Mouse (Mus musculus) neural tube, embryonic 13.5 days (tissue): ENCODE data around the gene Dffa. TPM values are rescaled to one million over a fixed set of nuclear protein-coding genes. Genes with fewer than 3 reads are reported as not detected.
A peak's percentile ranks its signal among the peaks of the same experiment; 100 is the strongest.

Experiments
- ATAC-seq: fragments of 200-750 bp; cut with Nextera tagmentation; 2 replicates; pipeline ENCODE4 v1.8.0; 2017; ENCODE audit warnings: low read depth, mild to moderate bottlenecking, moderate TSS enrichment, moderate library complexity
- H3K27ac ChIP-seq: fragments of 300-500 bp; sonication (generic); replicated peaks from 2 replicates; pipeline ENCODE4 v1.5.1; 2015; ENCODE audit warnings: moderate library complexity, mild to moderate bottlenecking, inconsistent platforms
- H3K27me3 ChIP-seq: fragments of 300-500 bp; sonication (generic); 2 replicates; pipeline ENCODE4 v1.6.1; 2015; ENCODE audit warnings: mild to moderate bottlenecking, inconsistent platforms
- H3K36me3 ChIP-seq: fragments of 300-500 bp; sonication (generic); 2 replicates; pipeline ENCODE4 v1.6.1; 2015; ENCODE audit warnings: mild to moderate bottlenecking, inconsistent platforms
- H3K4me1 ChIP-seq: fragments of 300-500 bp; sonication (generic); replicated peaks from 2 replicates; pipeline ENCODE4 v1.6.1; 2015; ENCODE audit warnings: inconsistent platforms
- H3K4me2 ChIP-seq: fragments of 300-500 bp; sonication (generic); 2 replicates; pipeline ENCODE4 v1.6.1; 2015; ENCODE audit warnings: inconsistent platforms, mild to moderate bottlenecking, moderate library complexity
- H3K4me3 ChIP-seq: fragments of 300-500 bp; sonication (generic); 2 replicates; pipeline ENCODE4 v1.5.1; 2015; ENCODE audit warnings: mild to moderate bottlenecking, inconsistent platforms
- H3K9ac ChIP-seq: fragments of 300-500 bp; sonication (generic); 2 replicates; pipeline ENCODE4 v1.6.1; 2015; ENCODE audit warnings: moderate library complexity, mild to moderate bottlenecking, inconsistent platforms
- H3K9me3 ChIP-seq: fragments of 300-500 bp; sonication (generic); 2 replicates; pipeline ENCODE4 v1.6.1; 2016; ENCODE audit warnings: inconsistent platforms
- WGBS: fragments of 180-500 bp; shearing (Covaris S2); methylation state at CpG from one replicate; pipeline ENCODE4 v1.1.7; 2015; 5-methylcytosine and 5-hydroxymethylcytosine counted together
- polyA plus RNA-seq: library from polyadenylated mRNA; unstranded; fragments of >200 nt; fragmentation: Nextera tagmentation; extraction: Ambion mirVana; gene quantifications from 2 replicates; pipeline ENCODE4 v1.2.1, GENCODE M21; 2015

The Dffa gene
- polyA plus RNA-seq, 1 experiment from 2014 or later, result 32.8 TPM

DNA sequence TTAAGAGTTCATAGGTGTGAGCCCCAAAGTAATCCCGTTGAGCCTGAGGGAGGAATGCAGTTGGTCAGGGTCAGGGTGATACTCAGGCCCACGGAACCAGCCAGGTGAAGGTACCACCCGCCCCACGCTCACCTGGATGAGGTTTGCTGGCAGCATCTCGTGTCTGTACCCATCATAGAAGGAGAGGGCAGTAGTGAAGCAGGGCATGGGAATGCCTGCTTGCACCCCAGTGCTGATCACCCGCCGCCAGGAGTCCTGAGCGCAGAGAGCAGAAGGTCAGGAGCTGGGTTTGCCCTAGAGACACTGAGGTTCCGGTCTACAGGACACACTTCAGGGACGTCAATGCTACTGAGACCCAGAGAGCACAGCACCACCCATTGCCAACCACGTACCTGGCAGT is 46.8 kb downstream of the Dffa start:
- Histone ChIP-seq H3K4me3 (no peak overlapping the region), H3K4me2 (no peak overlapping the region), H3K27me3 (no peaks in the 10 kb centered on the region), H3K36me3 (peaks cover 68% of the 10 kb centered on the region), H3K9me3 (no peaks in the 10 kb centered on the region), H3K27ac (no peak overlapping the region), H3K4me1 (0 out of 2 replicates have a peak, but pooled peaks cover 3% of the 10 kb centered on the region), H3K9ac (no peak overlapping the region)
- 93% methylated on average over 11 of the region's 11 CpGs for WGBS
- no peak for ATAC-seq

DNA sequence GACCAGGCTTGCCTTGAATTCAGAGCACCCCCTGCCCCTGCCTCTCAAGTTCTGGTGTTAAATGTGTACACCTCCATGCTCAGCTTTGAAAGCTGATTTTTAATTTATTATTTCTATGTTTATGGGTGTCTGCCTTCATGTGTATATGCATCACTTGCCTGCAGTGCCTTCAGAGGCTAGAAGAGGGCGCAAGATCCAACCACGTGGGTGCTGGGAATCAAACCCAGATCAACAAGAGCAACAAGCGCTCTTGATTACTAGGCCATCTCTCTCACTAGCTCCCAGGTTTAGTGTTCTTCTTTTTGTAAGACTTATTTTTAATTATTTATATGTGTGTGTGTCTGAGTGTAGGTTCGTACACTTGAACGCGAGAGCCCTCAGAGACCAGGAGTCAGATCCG is 50.9 kb downstream of the Dffa start:
- 97% methylated on average over 7 of the region's 7 CpGs for WGBS
- Histone ChIP-seq H3K27ac (no peak overlapping the region), H3K36me3 (peaks cover 100% of the 10 kb centered on the region), H3K4me2 (no peak overlapping the region), H3K9me3 (no peaks in the 10 kb centered on the region), H3K9ac (no peak overlapping the region), H3K27me3 (no peaks in the 10 kb centered on the region), H3K4me3 (no peak overlapping the region), H3K4me1 (no peaks in the 10 kb centered on the region)
- no peak for ATAC-seq

GRCm38 (mm10) chr4:149155711-149156110 is 51.8 kb downstream of the Dffa start:
- H3K4me1 ChIP-seq, result no peaks in the 10 kb centered on the region
- no peaks in the 10 kb centered on the region for H3K9me3 ChIP-seq
- no peaks in the 10 kb centered on the region for H3K27me3 ChIP-seq
- no peak overlapping the region for H3K4me2 ChIP-seq
- H3K27ac ChIP-seq, result no peak overlapping the region
- 95% methylated on average over 6 of the region's 6 CpGs for WGBS
- H3K9ac ChIP-seq, result no peak overlapping the region
- H3K4me3 ChIP-seq, result no peak overlapping the region
- peaks cover 100% of the 10 kb centered on the region for H3K36me3 ChIP-seq
- no peak for ATAC-seq

- Histone ChIP-seq H3K36me3 (peaks cover 100% of the 10 kb centered on the region), H3K4me2 (no peak overlapping the region), H3K4me1 (no peaks in the 10 kb centered on the region)
These were observed 53.5 kb downstream of the Dffa start for GRCm38 (mm10) chr4:149157415-149157973.

GRCm38 (mm10) chr4:149159203-149159602 is 55.3 kb downstream of the Dffa start:
- WGBS, result 91% methylated on average over 2 of the region's 2 CpGs
- H3K36me3 ChIP-seq, result peaks cover 99% of the 10 kb centered on the region
- no peak overlapping the region for H3K4me2 ChIP-seq
- H3K4me1 ChIP-seq, result peaks cover 12% of the 10 kb centered on the region; the same call in 1 of the 2 replicates
- ATAC-seq, result no peak
- no peak overlapping the region for H3K27ac ChIP-seq
- no peaks in the 10 kb centered on the region for H3K9me3 ChIP-seq
- H3K27me3 ChIP-seq, result no peaks in the 10 kb centered on the region
- H3K4me3 ChIP-seq, result no peak overlapping the region
- no peak overlapping the region for H3K9ac ChIP-seq

More at GRCm38 (mm10) chr4:149157415-149157973, 53.5 kb downstream of the Dffa start:
- no peaks in the 10 kb centered on the region for H3K9me3 ChIP-seq
- H3K9ac ChIP-seq, result no peak overlapping the region
- no peak for ATAC-seq
- 54% methylated on average over 8 of the region's 8 CpGs for WGBS
- H3K27ac ChIP-seq, result no peak overlapping the region
- H3K27me3 ChIP-seq, result no peaks in the 10 kb centered on the region
- no peak overlapping the region for H3K4me3 ChIP-seq

GRCm38 (mm10) chr4:149159891-149160290 is 55.9 kb downstream of the Dffa start:
- H3K36me3 ChIP-seq, result peaks cover 98% of the 10 kb centered on the region

GRCm38 (mm10) chr4:149161166-149161565 is 57.2 kb downstream of the Dffa start:
- 96% methylated on average over 6 of the region's 6 CpGs for WGBS
- Histone ChIP-seq H3K9me3 (no peaks in the 10 kb centered on the region), H3K4me2 (no peak overlapping the region), H3K27me3 (no peaks in the 10 kb centered on the region), H3K36me3 (peaks cover 85% of the 10 kb centered on the region), H3K27ac (no peak overlapping the region), H3K9ac (no peak overlapping the region), H3K4me3 (no peak overlapping the region), H3K4me1 (peaks cover 30% of the 10 kb centered on the region)
- no peak for ATAC-seq

More at GRCm38 (mm10) chr4:149159891-149160290, 55.9 kb downstream of the Dffa start:
- Histone ChIP-seq H3K27me3 (no peaks in the 10 kb centered on the region), H3K4me3 (no peak overlapping the region), H3K4me2 (no peak overlapping the region), H3K9me3 (no peaks in the 10 kb centered on the region), H3K9ac (no peak overlapping the region), H3K27ac (no peak overlapping the region), H3K4me1 (peaks cover 18% of the 10 kb centered on the region; the same call in 1 of the 2 replicates)
- no peak for ATAC-seq
- 89% methylated on average over 13 of the region's 13 CpGs for WGBS

GRCm38 (mm10) chr4:149163196-149163595 is 59.2 kb downstream of the Dffa start:
- Histone ChIP-seq H3K27ac (no peak overlapping the region), H3K27me3 (no peaks in the 10 kb centered on the region), H3K4me1 (peaks cover 37% of the 10 kb centered on the region), H3K9me3 (no peaks in the 10 kb centered on the region), H3K9ac (no peak overlapping the region), H3K4me3 (no peak overlapping the region), H3K4me2 (no peak overlapping the region), H3K36me3 (peaks cover 65% of the 10 kb centered on the region)
- WGBS, result 76% methylated on average over 1 of the region's 1 CpGs
- no peak for ATAC-seq

DNA sequence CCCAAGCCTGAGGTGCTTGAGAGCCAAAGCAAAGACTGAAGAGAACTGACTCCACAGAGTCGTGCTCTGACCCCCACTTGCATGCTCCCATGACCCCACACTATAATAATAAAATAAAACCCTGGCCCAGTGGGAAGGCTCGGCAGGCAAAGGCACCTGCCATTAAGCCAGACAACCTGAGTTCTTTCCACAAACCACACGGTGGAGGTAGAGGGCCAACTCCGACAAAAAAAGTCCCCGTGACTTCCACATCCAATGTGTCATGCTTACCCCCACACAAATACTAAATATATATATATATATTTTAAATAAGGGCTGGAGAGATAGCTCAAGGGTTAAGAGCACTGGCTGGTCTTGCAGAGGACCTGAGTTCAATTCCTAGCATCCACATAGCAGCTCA is 60.2 kb downstream of the Dffa start:
- Histone ChIP-seq H3K4me3 (no peak overlapping the region), H3K36me3 (peaks cover 56% of the 10 kb centered on the region)
- 53% methylated on average over 5 of the region's 5 CpGs for WGBS

DNA sequence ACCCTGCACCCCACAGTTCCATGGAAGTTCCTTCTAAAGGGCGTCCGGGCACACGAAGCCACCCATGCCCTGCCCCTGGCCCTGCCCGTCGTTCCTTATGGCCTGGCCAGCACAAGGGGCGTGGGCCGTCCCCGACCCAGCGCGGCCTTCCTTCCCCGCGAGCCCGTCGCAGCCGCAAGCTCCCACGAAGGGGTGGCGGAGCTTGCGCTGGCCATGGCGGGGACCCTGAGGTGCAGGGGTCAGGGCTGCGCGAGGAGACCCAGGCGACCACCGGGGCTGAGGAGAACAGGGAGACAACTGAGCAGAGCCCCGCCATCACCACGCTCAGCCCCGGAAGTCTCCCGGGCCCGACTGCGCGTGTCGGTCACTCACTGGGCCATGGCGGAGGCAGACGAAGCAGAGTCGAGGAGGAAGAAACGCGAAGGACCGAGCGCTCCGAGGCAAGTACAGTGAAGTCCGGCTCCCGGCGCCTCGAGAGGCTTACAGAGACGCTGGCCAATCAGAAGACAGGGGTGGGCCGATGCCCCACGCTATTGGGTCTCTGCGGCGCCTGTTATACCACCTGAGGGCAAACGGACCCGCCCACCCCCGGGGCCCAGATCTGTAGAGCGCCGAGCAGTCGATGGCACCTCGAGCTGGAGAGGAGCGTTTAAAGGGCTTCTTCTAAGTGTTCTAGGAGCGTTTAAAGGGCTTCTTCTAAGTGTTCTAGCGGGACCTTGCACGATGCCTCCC is 62.4 kb downstream of the Dffa start, which contains the start of gene Pgd:
Gene Pgd (minus strand): TSS at position 557 of the 732 bp plus-strand sequence.
- Histone ChIP-seq H3K4me2 (peak within 1 kb of the TSS; percentile 96), H3K27ac (peak within 1 kb of the TSS; percentile 77), H3K36me3 (peaks cover 33% of the 10 kb centered on the region), H3K27me3 (no peaks in the 10 kb centered on the region), H3K4me1 (peaks cover 37% of the 10 kb centered on the region), H3K9me3 (no peaks in the 10 kb centered on the region), H3K9ac (peak within 1 kb of the TSS; percentile 85), H3K4me3 (peak within 1 kb of the TSS; percentile 63)
- under 1% methylated on average over 57 of the region's 59 CpGs for WGBS
- peak; percentile 99 for ATAC-seq

More for the DNA sequence above, 60.2 kb downstream of the Dffa start:
- peaks cover 37% of the 10 kb centered on the region for H3K4me1 ChIP-seq
- no peak overlapping the region for H3K4me2 ChIP-seq
- H3K27ac ChIP-seq, result no peak overlapping the region
- no peaks in the 10 kb centered on the region for H3K9me3 ChIP-seq
- no peaks in the 10 kb centered on the region for H3K27me3 ChIP-seq
- no peak for ATAC-seq
- H3K9ac ChIP-seq, result no peak overlapping the region

DNA sequence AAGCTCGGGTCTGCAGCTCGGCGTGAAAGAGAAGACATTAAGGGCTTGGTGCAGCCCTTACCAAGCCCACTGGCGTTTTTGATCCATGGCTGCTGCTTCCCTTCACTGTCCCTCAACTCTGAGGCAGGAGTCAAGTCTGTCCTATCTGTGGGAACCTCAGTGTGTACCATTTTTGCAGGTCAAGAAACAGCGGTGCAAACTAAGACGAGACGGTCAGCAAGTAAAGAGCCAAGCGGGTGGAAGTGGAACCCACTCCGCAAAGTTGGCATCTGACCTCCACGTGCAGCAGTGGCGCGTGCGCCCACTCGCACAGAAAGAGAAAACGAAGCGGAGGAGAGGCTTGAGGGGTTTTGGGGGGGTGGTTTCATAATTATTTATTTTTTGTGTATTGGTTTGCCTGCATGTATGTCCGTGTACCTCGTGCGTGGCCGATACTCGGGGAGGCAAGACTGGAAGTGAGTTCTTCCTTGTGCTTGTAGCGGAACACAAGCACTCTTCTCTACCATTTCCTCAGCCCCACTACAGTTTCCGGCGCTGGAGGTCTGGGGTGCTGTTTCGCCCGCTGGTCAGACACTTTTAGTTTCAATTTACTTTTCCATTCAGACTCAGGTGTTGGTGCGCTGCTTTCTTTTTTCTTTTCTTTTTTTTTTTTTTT is 63.1 kb downstream of the Dffa start:
- peak; percentile 55 for ATAC-seq
- Histone ChIP-seq H3K9ac (peak overlapping the region; percentile 85), H3K4me3 (peak overlapping the region; percentile 63), H3K27me3 (no peaks in the 10 kb centered on the region), H3K36me3 (peaks cover 30% of the 10 kb centered on the region), H3K4me1 (peaks cover 38% of the 10 kb centered on the region), H3K9me3 (no peaks in the 10 kb centered on the region), H3K27ac (peak overlapping the region; percentile 71), H3K4me2 (peak overlapping the region; percentile 96)
- under 1% methylated on average over 27 of the region's 27 CpGs for WGBS

GRCm38 (mm10) chr4:149168016-149168415 is 64.1 kb downstream of the Dffa start:
- H3K27me3 ChIP-seq, result no peaks in the 10 kb centered on the region
- no peaks in the 10 kb centered on the region for H3K9me3 ChIP-seq
- H3K4me3 ChIP-seq, result no peak overlapping the region
- H3K4me2 ChIP-seq, result peak overlapping the region; percentile 96; the same call in 1 of the 2 replicates
- H3K4me1 ChIP-seq, result peaks cover 46% of the 10 kb centered on the region
- no peak overlapping the region for H3K9ac ChIP-seq
- H3K27ac ChIP-seq, result no peak overlapping the region
- whole genome bisulfite sequencing, result 65% methylated on average over 2 of the region's 2 CpGs
- H3K36me3 ChIP-seq, result peaks cover 23% of the 10 kb centered on the region
- ATAC-seq, result no peak
